Mouse (Mus musculus): Measurements from ENCODE around the gene Cmtm7. TPM values are rescaled to one million over a fixed set of nuclear protein-coding genes. Genes with fewer than 3 reads are reported as not detected.

Gene Cmtm7
- total RNA-seq, 1 experiment from 2014 or later, result 32.0 TPM

DNA sequence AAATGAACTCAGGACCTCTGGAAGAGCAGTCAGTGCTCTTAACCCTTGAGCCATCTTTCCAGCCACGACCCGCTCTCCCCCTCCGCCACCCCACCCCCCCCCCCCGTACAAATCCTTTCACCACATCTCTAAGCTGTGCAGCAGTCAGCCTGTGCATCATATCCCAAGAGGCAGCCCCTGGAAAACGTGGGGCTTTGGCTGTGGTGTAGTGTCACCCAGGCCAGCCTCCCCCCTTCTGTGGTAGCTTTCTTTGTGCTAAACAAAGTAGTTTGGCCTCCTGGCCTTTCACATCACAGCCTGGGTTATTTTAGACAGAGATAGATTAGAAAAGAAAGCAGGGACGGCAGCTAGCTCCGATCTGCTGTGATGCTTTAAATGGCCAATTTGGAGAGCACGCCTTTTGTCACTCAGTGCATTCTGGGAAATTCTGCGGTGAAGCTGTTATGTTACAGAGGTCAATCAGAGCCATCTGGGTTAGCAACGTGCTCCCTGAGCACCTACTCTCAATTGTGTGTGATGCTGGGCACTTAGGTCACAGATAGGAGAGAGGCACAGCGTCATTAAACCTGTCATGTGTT, 14.9 kb upstream of the Cmtm7 start:
- DNase-seq, result no peak

GRCm38 (mm10) chr9:114794491-114794890, 12.8 kb upstream of the Cmtm7 start:
- DNase-seq, result no peak

- DNase-seq, result no peak
Measured at GRCm38 (mm10) chr9:114793764-114794295, 12.2 kb upstream of the Cmtm7 start.

GRCm38 (mm10) chr9:114789989-114790388, 8.3 kb upstream of the Cmtm7 start:
- no peak for DNase-seq

DNA sequence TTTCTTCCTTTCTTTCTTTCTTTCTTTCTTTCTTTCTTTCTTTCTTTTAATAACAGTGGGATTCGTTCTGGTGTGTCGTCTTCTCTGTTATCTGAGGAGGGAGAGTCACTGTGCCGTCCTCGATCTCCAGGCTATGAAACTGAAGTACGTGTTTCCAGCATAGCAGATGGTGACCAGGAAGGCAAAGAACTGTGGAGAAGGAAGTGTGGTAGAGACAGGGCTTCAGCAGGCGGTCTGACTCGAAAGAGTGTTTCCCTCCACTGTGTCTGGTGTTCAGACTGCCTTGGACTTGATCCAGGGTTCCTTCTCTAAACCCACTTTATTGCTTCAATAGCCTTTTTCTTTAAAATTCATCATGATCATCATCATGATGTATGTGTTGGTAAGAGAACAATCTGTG, 7.9 kb upstream of the Cmtm7 start:
- no peak for DNase-seq

GRCm38 (mm10) chr9:114788697-114789096, 7.0 kb upstream of the Cmtm7 start:
- DNase-seq, result no peak

- no peak for DNase-seq
Measured at GRCm38 (mm10) chr9:114787716-114788115, 6.1 kb upstream of the Cmtm7 start.

GRCm38 (mm10) chr9:114787134-114787533, 5.5 kb upstream of the Cmtm7 start:
- no peak for DNase-seq

- no peak for DNase-seq
Measured at GRCm38 (mm10) chr9:114785432-114786125, 3.9 kb upstream of the Cmtm7 start.

- peak; percentile 77 for DNase-seq
Measured at GRCm38 (mm10) chr9:114780746-114781525, 720 bp downstream of the Cmtm7 start.

DNA sequence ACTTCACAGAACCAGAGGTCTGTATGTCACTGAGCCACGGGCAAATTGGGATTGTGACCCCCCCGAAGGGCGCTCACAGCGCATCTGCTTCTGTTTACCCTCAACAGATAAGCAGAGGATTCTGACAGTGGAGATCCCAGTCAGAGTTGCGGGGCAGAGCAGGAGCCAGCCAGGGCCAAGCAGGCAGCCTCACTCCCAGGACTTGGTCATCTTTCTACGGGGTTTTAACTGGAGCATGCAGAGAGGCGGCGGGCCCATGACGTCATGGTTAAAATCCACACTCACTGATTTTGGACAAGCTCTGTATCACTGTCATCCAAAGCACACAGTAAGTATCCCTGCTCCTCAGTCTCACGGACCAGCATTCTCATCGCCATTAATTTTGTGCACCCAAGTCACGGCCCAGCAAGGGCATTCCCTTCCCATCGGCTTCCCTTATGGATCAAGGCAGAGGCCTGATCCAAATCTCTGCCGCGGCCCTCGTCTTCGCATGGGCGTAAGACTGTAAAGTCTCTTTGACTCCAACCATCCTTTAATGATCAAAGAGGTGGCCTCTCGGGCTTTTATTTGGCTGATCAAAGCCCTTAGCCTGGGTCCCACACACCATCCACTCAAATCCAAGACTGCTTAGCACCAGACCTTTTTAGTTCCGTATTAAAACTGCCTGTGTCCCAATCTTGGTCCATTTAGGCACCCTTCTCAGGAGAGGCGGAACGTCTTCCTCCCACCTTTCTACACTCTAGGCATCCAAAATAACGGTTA, 1.5 kb downstream of the Cmtm7 start:
- DNase-seq, result peak; percentile 48

- no peak for DNase-seq
Measured at GRCm38 (mm10) chr9:114778877-114779276, 2.8 kb downstream of the Cmtm7 start.

DNA sequence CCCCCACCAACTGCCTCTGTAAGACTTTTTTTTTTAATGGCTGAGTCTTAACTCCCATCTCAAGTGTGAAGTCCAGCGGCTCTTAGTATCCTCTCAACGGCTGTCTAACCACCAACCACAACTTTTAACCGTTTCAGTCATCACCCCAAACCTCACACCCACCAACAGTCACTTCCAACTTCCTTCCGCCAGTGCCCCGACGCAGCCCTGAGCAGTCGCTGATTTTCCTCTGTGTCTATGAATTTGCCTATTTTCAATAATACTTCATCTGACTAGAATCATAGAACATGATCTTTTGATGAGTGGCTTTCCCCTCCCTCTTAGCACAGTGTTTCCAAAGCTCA, 3.6 kb downstream of the Cmtm7 start:
- no peak for DNase-seq

GRCm38 (mm10) chr9:114777178-114778046, 4.2 kb downstream of the Cmtm7 start:
- DNase-seq, result no peak

GRCm38 (mm10) chr9:114776361-114776760, 5.3 kb downstream of the Cmtm7 start:
- no peak for DNase-seq

- peak; percentile 62 for DNase-seq
Measured at GRCm38 (mm10) chr9:114775272-114775671, 6.4 kb downstream of the Cmtm7 start.

- peak; percentile 61 for DNase-seq
Measured at GRCm38 (mm10) chr9:114774629-114775028, 7.0 kb downstream of the Cmtm7 start.

DNA sequence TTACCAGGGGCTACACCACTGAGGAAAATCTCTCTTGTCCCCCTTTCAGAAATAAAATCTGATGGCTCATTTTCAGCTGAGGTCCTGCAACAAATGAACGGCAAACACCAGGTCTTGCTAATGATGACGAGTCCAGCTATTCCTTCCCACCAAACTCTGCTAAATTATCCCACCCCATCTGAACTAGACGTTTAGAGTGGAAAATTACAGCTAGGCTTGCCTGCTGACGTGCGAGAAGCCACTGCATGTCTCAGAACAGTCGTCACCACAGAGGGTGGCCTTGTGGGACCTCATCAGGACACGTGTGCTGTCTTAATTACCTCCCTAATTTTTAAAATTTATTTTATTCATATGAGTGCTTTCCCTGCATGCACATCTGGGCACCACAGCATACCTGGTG, 10.1 kb downstream of the Cmtm7 start:
- DNase-seq, result no peak

- peak; percentile 37 for DNase-seq
Measured at GRCm38 (mm10) chr9:114770224-114770623, 11.4 kb downstream of the Cmtm7 start.

DNA sequence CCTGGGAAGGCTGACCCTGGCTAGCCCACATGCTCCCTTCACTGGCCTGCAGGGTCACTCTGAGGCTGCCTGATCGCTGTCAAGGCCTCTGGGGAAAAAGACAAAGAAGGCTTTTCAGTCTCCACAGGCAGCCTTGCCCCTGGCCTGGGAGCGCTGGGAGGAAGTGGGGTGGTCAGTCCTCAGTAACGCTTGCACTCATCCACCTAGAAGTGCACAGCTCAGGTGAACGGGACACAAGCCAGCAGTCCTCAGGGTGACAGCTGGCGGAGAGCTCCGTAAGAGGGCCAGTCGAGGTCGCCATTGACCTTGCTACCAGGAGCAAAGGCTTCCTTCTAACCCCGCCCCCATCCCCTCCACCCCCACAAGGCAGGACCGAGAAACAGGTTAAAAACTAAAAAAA, 13.6 kb downstream of the Cmtm7 start:
- DNase-seq, result no peak

GRCm38 (mm10) chr9:114767507-114767906, 14.1 kb downstream of the Cmtm7 start:
- DNase-seq, result no peak

Measured in adrenal gland, postnatal 14 days (tissue).